Mouse (Mus musculus) c-Kit-positive CD71-positive TER-119-positive erythroid progenitor cells, embryonic 14.5 days (primary cell): Measurements from ENCODE around the gene Cgref1.

Source experiments
- DNase-seq: peaks from one replicate; pipeline ENCODE4 v3.0.0-alpha.2; 2013; ENCODE audit warnings: low spot score

The Cgref1 gene

DNA sequence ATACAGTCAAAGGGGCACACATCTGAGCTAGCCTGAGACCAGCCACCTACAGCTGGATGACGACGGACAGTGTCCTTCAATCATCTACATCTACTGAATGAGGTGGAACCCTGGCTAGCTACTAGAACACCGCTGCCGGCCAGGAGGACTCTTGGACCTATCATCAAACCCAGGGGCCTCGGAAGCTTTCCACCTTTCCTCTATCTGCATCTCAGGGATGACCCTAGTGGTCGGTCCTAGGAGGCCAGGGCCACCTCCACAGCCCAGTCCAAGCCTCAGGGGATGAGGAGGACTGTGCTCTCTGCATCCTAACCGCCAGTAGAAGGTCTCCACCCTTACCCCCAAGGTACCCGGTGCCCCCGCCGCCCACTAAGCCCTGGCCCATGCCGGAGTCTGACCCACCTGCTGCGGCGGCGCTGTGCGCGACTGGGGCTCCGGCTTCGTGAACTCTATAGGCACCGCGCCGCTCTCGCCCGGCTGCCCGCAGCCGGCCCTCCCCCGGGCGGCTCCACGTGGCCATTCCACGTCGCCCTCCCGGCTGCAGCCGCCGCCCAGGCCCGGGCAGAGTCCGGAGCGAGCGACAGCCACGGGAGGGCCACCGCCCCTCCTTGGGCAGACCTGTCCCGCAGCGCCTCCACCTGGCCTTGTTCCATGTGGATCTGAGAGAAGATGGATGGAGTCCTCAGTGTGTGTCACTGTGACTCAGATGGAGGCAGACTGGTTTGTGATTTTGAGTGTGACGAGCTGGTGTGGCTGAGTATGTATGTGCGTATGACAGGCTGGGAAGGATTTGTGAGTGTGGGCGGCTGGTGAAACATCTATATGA, at the start of gene Cgref1:
TSS of gene Cgref1 (minus strand) at position 636 of the 826 bp plus-strand sequence.
- no peak for DNase-seq

DNA sequence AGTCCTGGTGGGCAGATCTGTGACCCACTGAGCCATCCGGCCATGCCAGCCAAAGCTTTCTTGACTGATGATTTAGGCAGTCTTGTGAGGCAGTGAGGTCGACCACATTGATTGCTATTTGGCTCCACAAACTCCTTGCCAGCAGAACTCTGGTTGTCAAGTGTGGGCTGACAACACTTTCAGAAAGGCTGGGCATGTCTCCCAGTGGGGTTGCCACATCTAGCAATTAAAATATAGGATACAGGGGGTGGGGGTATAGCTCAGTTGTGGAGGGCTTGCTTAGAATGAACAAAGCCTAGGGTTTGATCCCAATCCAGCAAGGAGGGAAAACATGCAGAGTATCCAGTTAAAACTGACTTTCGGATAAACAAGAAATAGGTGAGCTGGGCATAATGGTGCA, 48.7 kb upstream of the Cgref1 start:
- DNase-seq, result no peak

DNA sequence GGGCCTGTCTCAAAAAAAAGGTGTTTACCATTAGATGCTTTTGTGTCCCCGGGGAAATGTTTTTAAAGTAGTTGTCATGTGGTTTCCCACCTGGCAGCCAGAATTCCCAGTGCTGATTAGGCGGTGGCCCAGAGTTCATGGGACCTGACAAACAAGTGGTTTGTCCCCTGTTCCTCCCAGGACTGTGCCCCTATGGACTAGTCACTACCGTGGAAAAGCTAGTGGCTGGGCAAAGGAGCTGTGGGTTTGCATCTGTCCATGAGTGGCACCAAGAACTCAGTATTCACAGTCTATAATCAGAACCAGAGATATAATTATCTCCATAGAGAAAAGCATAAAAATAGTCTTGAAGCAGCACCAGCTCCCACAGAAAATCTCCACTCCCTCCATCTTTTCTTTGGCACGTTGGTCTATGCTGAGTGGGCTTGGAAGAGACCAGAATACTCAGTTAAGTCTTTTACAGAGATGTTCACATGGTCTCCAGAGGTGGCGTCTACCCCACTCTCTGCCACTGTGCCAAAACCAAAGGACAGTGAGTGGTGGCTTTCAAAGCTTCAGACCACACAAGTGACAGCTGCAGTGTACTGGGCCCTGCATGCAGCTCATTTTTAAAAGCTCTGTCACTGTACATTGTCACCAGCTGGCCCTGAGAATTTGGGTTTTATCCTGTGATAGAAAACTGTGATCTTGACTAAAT, 47.7 kb upstream of the Cgref1 start:
- no peak for DNase-seq

DNA sequence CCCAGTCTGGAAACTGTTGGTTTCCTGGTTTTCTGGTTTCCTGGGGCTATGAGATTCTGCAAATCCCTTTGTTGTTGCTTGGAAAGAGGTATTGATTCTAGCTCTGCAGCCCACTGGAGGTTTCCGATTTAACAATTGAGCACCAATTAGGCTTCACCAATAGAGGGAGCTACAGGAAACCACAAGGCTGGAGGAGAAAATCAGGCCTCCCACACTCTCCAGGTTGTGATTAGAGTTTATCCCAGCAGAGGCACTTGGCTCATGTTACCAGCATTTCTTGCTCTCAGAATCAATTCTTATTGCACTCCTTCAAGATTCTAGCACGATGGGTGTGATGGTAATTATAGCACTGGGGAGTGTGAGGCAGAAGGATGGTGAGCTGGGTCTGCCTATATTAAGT, 37.0 kb upstream of the Cgref1 start:
- no peak for DNase-seq

DNA sequence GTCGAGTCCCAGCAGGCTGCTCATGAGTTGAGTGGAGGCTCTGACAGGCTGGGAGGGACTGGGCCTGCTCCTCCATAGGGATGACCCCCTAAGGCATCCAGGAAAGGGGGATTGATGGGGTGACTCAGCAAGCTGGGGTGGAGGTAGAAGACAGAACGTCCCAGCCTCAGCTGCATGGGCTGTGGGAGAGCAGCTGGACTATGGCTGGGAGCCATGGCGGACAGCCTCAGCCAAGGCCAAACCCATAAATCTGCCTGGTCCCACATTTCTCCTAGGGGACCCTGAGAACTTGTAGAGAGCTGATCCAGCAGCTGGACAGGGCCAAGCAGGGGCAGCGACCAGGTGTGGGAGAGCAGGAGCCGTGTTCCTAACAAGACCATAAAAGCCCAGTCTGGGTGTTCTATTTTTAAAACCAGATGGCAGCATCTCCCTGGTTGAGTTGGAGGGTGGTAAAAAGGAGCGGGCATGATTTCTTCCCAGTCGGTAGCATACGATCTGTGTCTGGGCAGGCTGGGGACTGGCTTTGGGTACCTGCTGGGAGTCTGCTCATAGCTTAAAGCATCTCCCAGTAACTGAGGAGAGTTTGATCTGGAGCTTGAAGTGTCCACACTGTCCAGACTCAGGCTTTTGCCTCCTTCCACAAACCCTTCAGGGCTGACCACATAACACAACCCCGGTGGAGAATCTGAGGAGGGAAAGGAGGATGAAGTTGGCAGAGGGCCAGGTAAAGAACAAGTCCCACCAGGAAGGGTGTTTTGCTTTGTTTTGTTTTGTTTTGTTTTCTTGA, 29.7 kb upstream of the Cgref1 start:
- DNase-seq, result no peak

DNA sequence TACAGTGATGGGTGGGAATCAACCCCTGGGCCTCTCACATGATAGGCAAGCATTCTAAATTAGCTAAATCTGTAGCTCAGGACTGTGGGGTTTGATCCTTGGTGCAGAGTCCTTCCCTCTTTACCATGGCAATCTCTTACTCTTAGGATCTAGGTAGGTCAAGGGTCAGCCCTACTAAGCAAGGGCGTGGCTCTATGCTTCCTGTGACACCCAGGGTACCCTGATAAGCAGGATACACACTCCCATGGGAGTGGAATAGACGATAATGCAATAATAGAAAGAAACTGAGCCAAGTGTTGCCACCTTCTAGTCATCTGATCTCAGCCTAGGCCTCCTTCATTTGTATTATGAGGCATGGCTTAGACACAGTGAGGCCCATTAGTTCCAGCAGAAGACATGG, 24.0 kb upstream of the Cgref1 start:
- peak; percentile 40 for DNase-seq

DNA sequence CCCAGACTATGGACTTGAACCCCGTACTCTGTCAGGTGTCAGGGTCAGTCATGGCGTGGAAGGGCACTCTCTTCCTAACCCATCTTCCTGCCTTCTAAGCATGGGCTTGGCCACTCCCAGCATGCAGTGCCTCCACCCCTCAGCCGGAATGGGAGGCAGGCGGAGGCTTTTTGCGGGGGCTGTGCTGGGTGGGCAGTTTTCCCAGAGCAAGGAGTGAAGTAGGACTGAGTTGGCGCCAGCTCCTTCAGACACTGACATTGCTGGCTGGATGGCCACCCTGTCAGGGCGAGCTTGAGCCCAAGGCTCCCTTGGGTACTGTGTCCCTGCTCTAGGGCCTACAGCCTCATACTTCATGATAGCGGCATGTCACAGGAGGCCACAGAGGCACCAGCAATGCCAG, 23.0 kb upstream of the Cgref1 start, which contains the start of gene Tcf23:
TSS of gene Tcf23 (plus strand) at position 247 of the 400 bp plus-strand sequence.
- no peak for DNase-seq

DNA sequence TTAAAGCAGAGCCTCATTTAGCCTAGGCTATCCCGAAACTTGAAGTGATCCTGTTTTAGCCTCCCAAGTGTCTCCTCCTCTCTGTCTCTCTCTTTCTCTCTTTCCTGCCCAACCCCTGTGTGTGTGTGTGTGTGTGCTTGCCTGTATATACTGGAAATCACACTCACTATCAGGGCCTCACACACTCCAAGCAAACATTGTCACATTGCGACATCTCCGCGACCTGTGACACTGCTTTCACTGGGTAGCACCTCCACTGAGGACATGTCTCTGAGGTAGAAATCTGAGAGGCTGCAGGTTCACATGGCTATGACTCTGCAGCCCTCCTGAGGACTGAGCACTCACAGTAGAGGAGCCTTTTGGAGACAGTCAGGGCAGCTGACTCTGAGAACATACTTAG, 20.8 kb upstream of the Cgref1 start:
- DNase-seq, result no peak

DNA sequence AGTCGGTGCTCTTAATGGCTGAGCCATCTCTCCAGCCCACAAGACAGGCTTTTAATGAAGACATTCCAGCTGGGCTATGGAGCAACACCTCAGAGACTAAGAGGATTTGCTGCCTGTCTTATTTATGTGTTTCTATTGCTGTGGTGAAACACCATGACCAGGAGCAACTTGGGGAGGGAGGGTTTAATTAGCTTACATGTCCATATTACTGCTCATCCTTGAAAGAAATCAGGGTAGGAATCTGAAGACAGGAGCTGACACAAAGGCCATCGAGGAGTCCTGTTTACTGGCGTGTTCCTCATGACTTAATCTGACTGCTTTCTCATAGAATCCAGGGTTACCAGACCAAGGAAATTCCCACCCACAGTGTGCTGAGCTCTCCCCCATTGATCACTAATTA, 18.5 kb upstream of the Cgref1 start:
- DNase-seq, result no peak

DNA sequence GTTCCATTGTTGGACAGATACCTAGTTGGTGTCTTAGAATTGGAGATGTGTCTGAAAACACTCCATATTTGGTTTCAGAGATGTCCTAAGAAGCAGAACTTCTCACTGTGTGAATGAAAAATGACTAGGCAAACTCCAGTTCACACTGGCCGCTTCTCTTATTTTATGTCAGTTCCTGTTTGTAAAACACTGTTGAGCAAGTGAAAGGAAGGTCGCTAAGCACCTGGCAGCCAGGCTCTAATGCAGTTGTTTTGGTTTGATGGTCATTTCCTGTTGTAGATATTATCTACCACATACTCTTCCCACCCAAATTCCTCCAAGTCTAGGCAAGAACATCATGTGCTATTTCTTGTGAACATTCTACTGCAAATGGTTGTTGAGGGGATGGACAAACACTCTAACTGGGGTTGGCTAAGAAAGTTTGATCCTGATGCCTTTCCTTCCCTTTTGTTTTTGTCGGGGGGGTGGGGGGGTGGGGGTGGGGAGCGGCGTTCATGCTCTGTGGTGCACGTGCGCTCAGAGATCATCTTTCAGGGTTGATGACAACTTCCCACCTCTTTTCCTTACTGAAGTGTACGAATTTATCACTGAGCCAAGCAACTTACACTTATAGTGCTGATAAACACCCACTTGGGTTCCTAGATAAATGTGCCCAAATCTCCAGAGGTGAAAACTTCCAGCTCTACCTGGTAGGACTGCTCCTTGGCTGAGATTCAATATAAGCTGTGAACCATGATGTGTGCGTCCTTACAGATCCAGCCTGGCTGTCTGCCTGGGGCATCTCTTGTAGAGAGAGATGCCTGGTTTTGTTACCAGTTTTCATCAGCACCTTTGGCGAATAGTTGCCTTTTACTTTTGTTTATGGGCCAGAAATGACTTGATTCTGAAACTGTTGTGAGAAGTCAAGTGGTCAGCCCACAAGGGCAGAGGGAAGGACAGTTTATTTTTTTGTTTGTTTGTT, 16.4 kb upstream of the Cgref1 start:
- no peak for DNase-seq

DNA sequence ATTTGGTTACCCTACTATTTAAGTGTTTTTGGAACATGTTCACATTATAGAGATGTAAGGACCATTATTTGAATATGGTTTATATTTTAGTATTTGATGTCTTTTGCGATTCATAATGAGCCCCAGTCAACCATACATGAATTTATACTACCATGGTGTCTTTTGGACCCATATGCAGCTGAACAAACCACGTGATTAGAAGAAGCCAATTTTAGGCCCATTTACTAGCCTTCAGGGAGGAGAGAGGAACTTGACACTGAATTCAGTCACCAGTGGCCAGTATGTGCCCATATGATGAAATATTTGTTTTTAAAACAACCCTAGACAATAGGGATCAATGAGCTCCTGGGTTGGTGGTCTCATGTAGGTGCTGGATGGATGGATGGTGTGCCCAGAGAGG, 15.4 kb upstream of the Cgref1 start:
- DNase-seq, result no peak

DNA sequence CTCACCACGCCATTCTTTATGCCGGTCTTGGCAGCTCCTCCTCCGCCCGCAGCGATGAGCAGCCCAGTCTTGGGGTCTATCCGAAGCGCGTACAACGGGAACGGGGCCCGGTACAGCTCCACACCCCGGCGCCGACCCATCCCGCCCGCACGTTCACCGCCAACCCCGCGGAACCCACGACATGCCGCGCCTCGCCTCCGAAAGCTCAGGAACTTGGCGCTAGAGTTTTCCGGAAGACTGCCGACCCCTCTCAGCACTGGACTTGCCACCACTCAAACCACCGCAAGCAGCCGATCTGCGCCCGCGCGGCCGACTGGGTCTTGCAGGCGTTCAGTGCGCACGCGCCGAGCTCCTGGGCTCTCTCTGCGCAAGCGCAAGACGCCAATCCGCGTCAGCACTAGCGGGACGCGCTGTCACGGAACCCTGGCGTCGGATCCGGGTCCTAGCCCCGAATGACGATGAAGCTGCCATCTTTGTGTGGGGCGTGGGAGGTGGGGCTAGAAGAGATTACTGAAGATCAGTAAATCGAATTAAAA, 14.6 kb upstream of the Cgref1 start, which contains the start of gene Preb:
TSS of gene Preb (minus strand) at position 396 of the 536 bp plus-strand sequence.
- DNase-seq, result peak; percentile 94

DNA sequence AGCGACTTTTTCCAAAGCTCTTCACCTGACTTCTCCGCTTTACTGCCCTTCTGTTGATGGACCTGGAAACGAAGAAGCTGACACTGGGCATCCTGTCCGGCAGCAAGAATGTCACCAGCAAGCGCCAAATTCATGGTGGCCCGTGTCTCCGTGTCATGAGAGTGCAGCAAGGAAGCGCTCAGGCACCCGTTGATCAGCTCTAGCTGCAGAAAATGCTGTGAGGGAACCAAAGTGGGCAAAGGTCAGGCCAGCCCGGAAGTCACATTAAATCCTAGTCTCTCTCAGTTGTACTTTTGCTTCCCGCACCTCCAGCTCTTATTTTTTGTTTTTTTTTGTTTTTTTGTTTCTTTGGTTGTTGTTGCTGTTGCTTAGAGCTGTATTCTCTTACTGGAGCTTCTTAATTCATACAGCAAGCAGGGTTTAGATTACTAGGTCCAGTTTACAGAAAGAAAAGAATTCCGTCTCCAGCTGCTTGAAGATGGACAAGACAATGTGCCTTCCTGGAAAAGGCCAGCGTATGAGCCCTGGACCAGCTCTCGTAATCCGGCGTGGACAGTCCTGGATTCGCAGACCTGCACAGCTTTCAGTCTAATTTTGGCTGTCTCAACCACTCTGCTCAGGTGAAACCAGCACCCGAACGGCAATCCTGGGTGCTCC, 13.9 kb upstream of the Cgref1 start:
- DNase-seq, result no peak

DNA sequence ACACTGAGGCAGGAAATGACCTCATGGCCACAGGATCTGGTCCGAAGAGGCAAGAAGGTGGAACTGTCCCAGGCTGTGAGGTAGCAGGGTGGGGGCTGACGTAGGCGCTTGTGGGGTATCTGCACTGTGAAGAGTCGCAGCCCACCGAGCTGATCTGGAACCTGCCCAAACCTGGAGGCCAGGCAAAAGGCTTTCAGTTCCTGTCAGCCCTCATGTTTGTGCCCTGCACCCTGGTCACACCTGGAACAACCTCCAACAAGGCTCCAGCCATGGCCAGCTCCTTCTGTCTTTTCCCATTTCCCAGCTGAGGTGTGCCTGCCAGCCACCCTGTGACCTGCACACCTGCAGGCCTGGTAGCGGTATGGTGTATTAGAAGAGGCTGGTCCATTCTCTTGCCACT, 12.5 kb upstream of the Cgref1 start:
- DNase-seq, result no peak

DNA sequence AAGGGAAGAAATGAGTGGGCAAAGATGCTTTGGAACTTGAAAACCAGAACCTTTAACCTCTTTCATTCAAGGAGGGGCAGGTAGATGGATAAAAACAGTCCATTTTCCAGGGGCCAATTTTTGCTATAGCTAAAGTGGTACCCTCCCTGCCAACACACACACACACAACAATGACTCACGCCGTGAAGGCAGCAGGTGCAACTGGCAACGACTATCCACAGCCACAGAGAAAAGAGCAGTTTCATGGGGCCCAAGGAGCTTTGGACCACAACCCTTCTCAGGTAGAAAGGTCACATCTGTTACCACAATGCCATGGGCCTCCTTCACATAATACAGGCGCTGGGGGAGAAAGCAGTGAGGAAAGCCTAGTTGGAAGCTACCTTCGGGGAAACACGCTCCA, 10.4 kb upstream of the Cgref1 start:
- no peak for DNase-seq

DNA sequence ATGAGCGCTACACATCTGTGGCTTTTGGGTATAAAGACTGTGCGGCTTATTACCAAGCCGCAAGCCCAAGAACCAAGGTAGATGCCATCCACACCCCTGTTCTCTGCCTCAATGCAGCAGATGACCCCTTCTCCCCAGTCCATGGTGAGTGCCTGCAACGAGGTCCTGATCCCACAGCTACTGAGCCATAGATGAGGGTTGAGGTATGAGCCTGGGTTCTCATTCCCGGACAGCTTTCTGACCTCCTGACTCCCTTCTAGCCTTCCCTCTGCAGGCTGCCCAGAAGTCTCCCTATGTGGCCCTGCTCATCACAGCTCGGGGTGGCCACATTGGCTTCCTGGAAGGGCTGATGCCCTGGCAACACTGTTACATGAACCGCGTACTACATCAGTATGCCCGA, 9.2 kb upstream of the Cgref1 start:
- no peak for DNase-seq

DNA sequence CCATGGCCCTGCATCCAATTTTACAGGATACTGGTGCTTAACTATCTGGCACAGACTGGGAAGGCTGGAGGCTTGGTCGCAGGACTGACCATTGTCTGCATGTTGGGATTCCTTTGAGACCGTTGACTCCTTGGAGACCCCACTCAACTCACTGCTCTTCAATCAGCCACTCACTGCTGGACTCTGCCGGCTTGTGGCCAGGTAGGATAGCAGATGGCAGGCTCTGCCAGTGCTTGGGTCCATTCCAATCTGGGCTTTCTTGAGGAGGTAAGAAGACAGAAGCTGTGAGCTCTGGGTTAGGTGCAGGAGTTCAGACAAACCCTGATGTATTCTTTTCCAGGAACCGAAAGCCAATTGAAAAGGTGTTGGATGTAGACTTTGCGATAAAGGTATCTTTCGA, 8.7 kb upstream of the Cgref1 start:
- no peak for DNase-seq

DNA sequence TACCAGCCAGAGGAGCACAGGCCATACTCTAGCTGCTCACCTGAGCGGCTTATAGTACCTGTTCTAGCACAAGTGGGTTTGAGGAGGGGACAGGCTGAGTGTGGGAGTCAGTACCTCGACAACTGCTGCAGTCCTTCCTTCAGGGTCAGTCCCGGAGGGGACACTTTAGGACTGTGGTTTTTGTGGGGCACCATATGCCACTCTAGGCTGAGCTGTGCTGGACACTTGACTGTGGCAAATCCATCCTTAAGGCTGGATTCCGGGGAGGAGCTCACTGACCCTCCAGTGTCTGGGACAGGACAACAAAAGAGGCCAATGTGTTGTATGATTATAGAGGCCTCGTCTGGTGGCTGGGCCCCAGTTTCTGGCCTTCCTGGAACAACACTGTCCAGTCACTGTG, 7.2 kb upstream of the Cgref1 start:
- no peak for DNase-seq

DNA sequence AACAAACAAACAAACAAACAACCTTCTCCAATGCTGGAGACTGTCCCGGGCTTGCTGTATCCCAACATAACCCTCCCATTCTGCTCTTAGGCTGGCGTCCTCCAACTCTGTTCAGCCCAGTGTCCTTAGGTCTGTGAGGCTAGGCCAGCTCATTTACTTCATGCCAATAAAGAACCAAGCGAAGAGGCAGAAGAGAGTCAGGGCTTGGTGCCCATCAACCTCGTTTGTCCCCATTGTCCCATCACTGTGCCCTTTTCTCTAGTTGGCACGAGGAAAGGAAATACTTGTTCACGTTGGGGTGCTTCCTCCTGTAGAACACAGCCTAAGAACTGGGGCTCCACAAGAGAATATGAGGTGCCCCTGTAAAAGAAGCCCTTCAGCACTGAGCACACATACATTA, 6.3 kb upstream of the Cgref1 start:
- DNase-seq, result no peak

DNA sequence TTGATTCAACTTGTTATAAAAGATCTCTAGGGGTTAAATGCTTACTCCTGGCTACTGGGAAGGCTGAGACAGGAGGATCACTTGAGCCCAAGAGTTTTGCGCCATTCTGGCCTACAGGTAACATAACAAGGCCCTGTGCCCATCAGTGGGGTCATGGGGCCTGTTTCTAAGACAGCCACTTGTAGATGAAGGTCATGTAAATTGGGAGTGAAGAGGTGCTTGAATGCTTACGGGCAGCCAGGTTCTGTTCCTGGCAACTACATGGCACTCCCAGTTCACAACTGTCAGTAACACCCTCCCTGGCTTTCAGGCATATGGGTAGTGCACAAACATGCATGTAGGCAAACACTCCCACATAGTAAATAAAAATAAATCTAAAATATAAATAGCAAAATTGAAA, 5.5 kb upstream of the Cgref1 start:
- DNase-seq, result no peak

DNA sequence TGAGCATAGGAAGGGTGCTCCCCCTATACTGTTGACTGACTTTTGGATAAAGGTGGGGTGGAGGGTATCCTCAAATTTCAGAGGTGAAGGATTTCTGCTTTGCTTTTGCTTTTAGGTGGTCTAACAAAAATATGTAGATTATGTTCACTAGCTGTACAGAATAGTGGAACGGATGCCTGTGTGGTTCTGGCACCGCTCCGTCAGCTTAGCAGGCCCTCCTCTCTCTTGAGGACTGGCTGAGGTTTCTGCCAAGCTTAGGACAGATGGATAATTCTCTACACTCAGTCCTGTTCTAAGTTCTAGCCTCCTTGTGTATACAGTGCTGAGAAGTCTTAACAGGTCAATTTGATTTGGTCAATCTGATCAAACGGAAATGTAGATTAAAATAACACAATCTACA, 5.1 kb upstream of the Cgref1 start:
- DNase-seq, result no peak
